Mouse (Mus musculus) testis, adult 2 months (tissue): Measurements from ENCODE around the gene Spn. TPM values are rescaled to one million over a fixed set of nuclear protein-coding genes. Genes with fewer than 3 reads are reported as not detected.

Source experiments
- H3K27ac ChIP-seq: fragments of 200-500 bp; 2 replicates; pipeline ENCODE4 v1.5.1; 2012; ENCODE audit warnings: low read depth, low read length; ENCODE audit not compliant: control insufficient read depth, insufficient read depth
- H3K27me3 ChIP-seq: fragments of 200-500 bp; 2 replicates; pipeline ENCODE4 v1.6.1; 2012; ENCODE audit warnings: mild to moderate bottlenecking, low read length, moderate library complexity; ENCODE audit not compliant: control insufficient read depth, insufficient read depth
- H3K36me3 ChIP-seq: fragments of 200-500 bp; 2 replicates; pipeline ENCODE4 v1.6.1; 2012; ENCODE audit warnings: mild to moderate bottlenecking, low read length; ENCODE audit not compliant: control insufficient read depth, insufficient read depth
- H3K4me1 ChIP-seq: fragments of 200-500 bp; 2 replicates; pipeline ENCODE4 v1.6.1; 2012; ENCODE audit warnings: low read length; ENCODE audit not compliant: control insufficient read depth, insufficient read depth
- H3K4me3 ChIP-seq: fragments of 200-500 bp; 2 replicates; pipeline ENCODE4 v1.5.1; 2012; ENCODE audit warnings: low read depth, mild to moderate bottlenecking, low read length, moderate library complexity, mixed read lengths; ENCODE audit not compliant: control insufficient read depth
- CTCF ChIP-seq: fragments of 200-500 bp; IDR thresholded peaks from 2 replicates; pipeline ENCODE4 v1.5.1; 2012; ENCODE audit warnings: low read depth, mild to moderate bottlenecking, inconsistent platforms, low read length, moderate library complexity; ENCODE audit not compliant: control insufficient read depth, insufficient read depth, insufficient replicate concordance
- POLR2A ChIP-seq: fragments of 200-500 bp; IDR thresholded peaks from 2 replicates; pipeline ENCODE4 v1.6.1; 2012; ENCODE audit warnings: low read depth, mild to moderate bottlenecking, inconsistent platforms, low read length, moderate library complexity; ENCODE audit not compliant: control insufficient read depth
- polyA plus RNA-seq: library from polyadenylated mRNA; depleted of rRNA; stranded (reverse); fragments of >200 nt; gene quantifications from 2 replicates; pipeline ENCODE4 v1.2.3, GENCODE M21; 2012; rRNA removed

Gene Spn
- polyA plus RNA-seq, 1 experiment: 0.09 TPM

DNA sequence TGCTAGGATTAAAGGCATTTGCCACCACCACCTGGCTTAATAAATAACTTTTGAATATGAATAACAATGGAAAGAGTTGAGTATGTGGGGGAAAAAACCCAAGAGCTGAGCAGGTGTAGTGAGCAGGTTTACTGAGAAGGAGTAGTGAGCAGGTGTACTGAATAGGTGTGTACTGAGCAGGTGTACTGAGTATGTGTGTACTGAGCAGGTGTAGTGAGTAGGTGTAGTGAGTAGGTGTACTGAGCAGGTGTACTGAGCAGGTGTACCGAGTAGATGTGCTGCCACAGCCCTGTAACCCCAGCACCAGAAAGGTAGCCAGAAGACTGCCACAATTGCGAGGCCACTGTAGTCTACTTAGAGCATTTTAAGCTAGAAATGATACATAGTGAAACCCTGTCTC is 52.8 kb downstream of the Spn start:
- no peak overlapping the region for H3K27ac ChIP-seq
- TF ChIP-seq CTCF (no peak), POLR2A (no peak)
- peaks cover 3% of the 10 kb centered on the region for H3K4me1 ChIP-seq
- H3K27me3 ChIP-seq: no peaks in the 10 kb centered on the region
- H3K36me3 ChIP-seq: no peaks in the 10 kb centered on the region
- no peak overlapping the region for H3K4me3 ChIP-seq

DNA sequence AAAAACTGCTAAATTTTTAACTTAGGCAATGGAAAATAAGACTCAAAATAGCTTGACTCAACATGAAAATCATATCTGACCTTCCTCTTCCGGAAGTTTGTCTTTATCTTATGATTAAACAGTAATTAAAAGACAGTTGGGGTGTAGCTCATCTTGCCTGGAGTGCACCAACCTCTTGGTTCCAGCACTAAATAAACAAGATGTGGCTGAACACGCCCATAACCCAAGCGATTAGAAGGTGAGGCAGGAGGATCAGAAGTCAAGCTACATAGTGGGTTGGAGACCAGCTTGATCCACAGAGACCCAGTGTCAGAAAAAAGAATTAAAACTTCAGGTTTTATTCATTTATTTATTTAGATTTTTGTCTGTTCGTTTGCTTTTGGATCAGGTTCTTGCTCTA is 53.9 kb downstream of the Spn start:
- Histone ChIP-seq H3K4me3 (no peak overlapping the region), H3K27ac (no peak overlapping the region), H3K27me3 (no peaks in the 10 kb centered on the region), H3K4me1 (no peaks in the 10 kb centered on the region), H3K36me3 (no peaks in the 10 kb centered on the region)
- no peak for TF ChIP-seq CTCF
- TF ChIP-seq POLR2A: no peak

DNA sequence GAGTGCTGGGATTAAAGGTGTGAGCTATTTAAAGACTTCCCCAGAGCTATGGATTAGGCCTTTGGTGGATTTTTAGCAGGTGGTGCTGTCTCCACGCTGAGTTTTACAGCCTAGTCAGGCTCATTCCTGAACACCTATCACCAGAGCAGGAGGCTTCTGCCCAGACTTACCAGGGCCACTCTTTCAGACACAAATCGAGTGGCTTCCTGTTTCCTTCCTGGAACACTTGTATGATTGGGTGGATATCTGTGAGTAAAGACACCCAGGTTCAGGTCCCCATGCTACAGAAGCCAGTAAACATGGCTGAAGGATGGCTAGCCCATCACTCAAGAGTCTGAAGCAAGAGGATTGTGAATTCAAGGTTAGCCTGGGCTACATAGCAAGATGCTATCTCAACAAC is 54.6 kb downstream of the Spn start:
- Histone ChIP-seq H3K4me3 (no peak overlapping the region), H3K4me1 (no peaks in the 10 kb centered on the region), H3K27ac (no peak overlapping the region), H3K36me3 (no peaks in the 10 kb centered on the region), H3K27me3 (no peaks in the 10 kb centered on the region)
- TF ChIP-seq POLR2A: no peak
- no peak for TF ChIP-seq CTCF

DNA sequence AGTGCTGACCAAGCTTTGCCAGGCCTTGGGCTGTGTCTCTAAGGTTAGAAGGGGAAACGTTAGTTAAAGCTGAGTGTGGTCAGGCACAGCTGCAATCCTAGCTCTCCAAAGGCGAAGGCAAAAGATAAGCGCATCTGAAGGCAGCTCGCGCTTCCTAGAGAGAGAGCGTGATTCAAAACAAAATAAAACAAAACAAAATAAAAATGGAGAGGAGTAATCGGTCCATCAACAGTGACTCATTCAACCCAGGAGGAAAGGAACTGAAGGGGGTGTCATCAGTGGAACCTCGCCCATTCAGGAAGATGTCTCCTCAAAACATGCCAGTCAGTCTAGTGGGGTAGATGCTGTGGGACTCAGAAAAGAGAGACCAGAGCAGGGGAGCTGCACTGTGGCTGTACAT is 55.4 kb downstream of the Spn start:
- no peak overlapping the region for H3K4me3 ChIP-seq
- H3K27me3 ChIP-seq: no peaks in the 10 kb centered on the region
- H3K36me3 ChIP-seq: no peaks in the 10 kb centered on the region
- no peaks in the 10 kb centered on the region for H3K4me1 ChIP-seq
- H3K27ac ChIP-seq: no peak overlapping the region; the same call in 1 of the 2 replicates
- TF ChIP-seq POLR2A: no peak
- no peak for TF ChIP-seq CTCF

Other genes starting within 250 kb of the Spn start
- 70.3 and 73.6 TPM in 2 replicates for gene Tmem219, start 214.9 kb downstream of the Spn start, polyA plus RNA-seq
- 80.0 and 85.5 TPM in 2 replicates for gene Kctd13, start 208.9 kb downstream of the Spn start, polyA plus RNA-seq
- gene Asphd1, start 188.2 kb downstream of the Spn start, polyA plus RNA-seq: 1.4 TPM in 2 replicates
- gene Sez6l2, start 187.3 kb downstream of the Spn start, polyA plus RNA-seq: 9.9 and 10.7 TPM in 2 replicates
- 83.3 and 84.9 TPM in 2 replicates for gene Cdipt, start 161.9 kb downstream of the Spn start, polyA plus RNA-seq
- gene Cdiptos, start 161.7 kb downstream of the Spn start, polyA plus RNA-seq: 804 and 822 TPM in 2 replicates
- 3.0 and 4.0 TPM in 2 replicates for gene Mvp, start 123.2 kb downstream of the Spn start, polyA plus RNA-seq
- gene Pagr1b, start 121.3 kb downstream of the Spn start, polyA plus RNA-seq: 0.90 and 1.2 TPM in 2 replicates
- 1.3 and 2.0 TPM in 2 replicates for gene Pagr1a, start 120.5 kb downstream of the Spn start, polyA plus RNA-seq
- 13.5 and 16.2 TPM in 2 replicates for gene Gm42742, start 116.7 kb downstream of the Spn start, polyA plus RNA-seq
- 2.7 and 3.4 TPM in 2 replicates for gene Prrt2, start 116.6 kb downstream of the Spn start, polyA plus RNA-seq
- 59.1 and 59.6 TPM in 2 replicates for gene Maz, start 110.8 kb downstream of the Spn start, polyA plus RNA-seq
- gene Kif22, start 95.4 kb downstream of the Spn start, polyA plus RNA-seq: 10.2 and 11.2 TPM in 2 replicates
- 0.76 and 0.93 TPM in 2 replicates for gene Zg16, start 50.5 kb downstream of the Spn start, polyA plus RNA-seq
- 4.6 and 4.9 TPM in 2 replicates for gene AI467606, start 46.5 kb downstream of the Spn start, polyA plus RNA-seq
- 0.05 and 0.22 TPM in 2 replicates for gene Qprt, start 15.6 kb downstream of the Spn start, polyA plus RNA-seq
- 19.6 and 27.8 TPM in 2 replicates for gene Cd2bp2, start 58.2 kb upstream of the Spn start, polyA plus RNA-seq
- 5.1 and 6.3 TPM in 2 replicates for gene Tbc1d10b, start 70.6 kb upstream of the Spn start, polyA plus RNA-seq
- gene Mylpf, start 71.1 kb upstream of the Spn start, polyA plus RNA-seq: 1.3 and 1.4 TPM in 2 replicates
- gene Zfp553, start 95.2 kb upstream of the Spn start, polyA plus RNA-seq: 3.4 and 3.7 TPM in 2 replicates
- 2.8 and 3.2 TPM in 2 replicates for gene Sept1, start 95.3 kb upstream of the Spn start, polyA plus RNA-seq
- gene Zfp771, start 106.5 kb upstream of the Spn start, polyA plus RNA-seq: 41.0 and 48.4 TPM in 2 replicates
- 22.2 and 23.7 TPM in 2 replicates for gene Dctpp1, start 122.9 kb upstream of the Spn start, polyA plus RNA-seq
- gene Sephs2, start 136.2 kb upstream of the Spn start, polyA plus RNA-seq: 79.1 and 84.0 TPM in 2 replicates
- gene Itgal, start 158.4 kb upstream of the Spn start, polyA plus RNA-seq: 0.79 and 0.93 TPM in 2 replicates
- gene Zfp768, start 207.8 kb upstream of the Spn start, polyA plus RNA-seq: 42.7 and 45.0 TPM in 2 replicates
- 1.0 and 1.4 TPM in 2 replicates for gene Zfp747, start 238.2 kb upstream of the Spn start, polyA plus RNA-seq
- 0.32 and 0.37 TPM in 2 replicates for gene 9130019O22Rik, start 249.3 kb upstream of the Spn start, polyA plus RNA-seq